Mouse (Mus musculus) cerebellum, adult 2 months (tissue): Measurements from ENCODE around the gene Sidt1.

Experiments used
- CTCF ChIP-seq: fragments of 200-500 bp; IDR thresholded peaks from 2 replicates; pipeline ENCODE4 v1.5.1; 2011; ENCODE audit warnings: low read depth, mild to moderate bottlenecking, control low read depth, low read length, moderate library complexity, borderline replicate concordance; ENCODE audit not compliant: insufficient read depth
- POLR2A ChIP-seq: fragments of 200-500 bp; IDR thresholded peaks from 2 replicates; pipeline ENCODE4 v1.6.1; 2011; ENCODE audit warnings: low read length, control low read depth, borderline replicate concordance; ENCODE audit not compliant: insufficient read depth

- TF ChIP-seq CTCF (no peak), POLR2A (no peak)
Measured at GRCm38 (mm10) chr16:44226706-44227291, 106.2 kb downstream of the Sidt1 start.
